Mouse (Mus musculus) CH12.LX (cell line): ENCODE measurements around the gene Ugt1a6a. TPM values are rescaled to one million over a fixed set of nuclear protein-coding genes. Genes with fewer than 3 reads are reported as not detected.

Experiments
- DNase-seq: peaks from one replicate; pipeline ENCODE4 v3.0.0-alpha.2; 2013; ENCODE audit errors: extremely low read depth
- H3K27ac ChIP-seq: 2 replicates; pipeline ENCODE4 v1.5.1; 2012; ENCODE audit warnings: low read depth, mild to moderate bottlenecking, control low read depth, moderate library complexity; ENCODE audit not compliant: insufficient read depth
- H3K27me3 ChIP-seq: replicated peaks from 2 replicates; pipeline ENCODE3; 2012; ENCODE audit warnings: inconsistent platforms
- H3K36me3 ChIP-seq, 2 experiments: replicated peaks in 1 of 2; 2 replicates each; pipeline versions ENCODE3 to v1.6.1; 2012; ENCODE audit warnings: inconsistent platforms in 1 of 2, low read length in 1 of 2, mild to moderate bottlenecking in 1 of 2, mixed read lengths in 1 of 2, moderate library complexity in 1 of 2; ENCODE audit not compliant: control insufficient read depth in 1 of 2, insufficient read depth in 1 of 2
- H3K4me1 ChIP-seq, 2 experiments: 2 replicates each; pipeline ENCODE4 v1.6.1; 2012; ENCODE audit warnings: inconsistent platforms in 1 of 2, moderate library complexity in 1 of 2; ENCODE audit not compliant: insufficient read depth in 2 of 2, control insufficient read depth in 1 of 2
- H3K4me2 ChIP-seq: 2 replicates; pipeline ENCODE4 v1.6.1; 2012; ENCODE audit warnings: low read depth, mild to moderate bottlenecking, control low read depth; ENCODE audit not compliant: poor library complexity, insufficient read depth, severe bottlenecking
- H3K4me3 ChIP-seq, 3 experiments: fragments of 150-350 bp in 1 of 3; sonication (generic) in 1 of 3; replicated peaks in 1 of 3; 2 replicates each; pipeline versions ENCODE3 to v1.5.1; 2011 to 2012; ENCODE audit warnings: low read depth in 2 of 3, low read length in 2 of 3, mild to moderate bottlenecking in 2 of 3, moderate library complexity in 2 of 3, control low read depth in 1 of 3, improper control_type of control experiment in 1 of 3, inconsistent platforms in 1 of 3, mixed read lengths in 1 of 3; ENCODE audit not compliant: poor library complexity in 1 of 3
- H3K79me2 ChIP-seq: replicated peaks from 2 replicates; pipeline ENCODE4 v1.6.1; 2012; ENCODE audit warnings: mild to moderate bottlenecking, moderate library complexity; ENCODE audit not compliant: control insufficient read depth, poor library complexity, insufficient read depth, severe bottlenecking; ENCODE audit errors: extremely low read depth
- H3K9ac ChIP-seq: 2 replicates; pipeline ENCODE4 v1.6.1; 2012; ENCODE audit warnings: low read depth, mild to moderate bottlenecking, control low read depth, moderate library complexity; ENCODE audit not compliant: insufficient read depth
- H3K9me3 ChIP-seq: replicated peaks from 2 replicates; pipeline ENCODE3; 2012; ENCODE audit warnings: low read length, inconsistent platforms, mixed read lengths
- BHLHE40 ChIP-seq: IDR thresholded peaks from 2 replicates; pipeline ENCODE4 v1.6.1; 2011; ENCODE audit warnings: mild to moderate bottlenecking, low read depth, low read length, improper control_type of control experiment
- CHD1 ChIP-seq: IDR thresholded peaks from 2 replicates; pipeline ENCODE4 v1.6.1; 2012; ENCODE audit warnings: low read depth, low read length, improper control_type of control experiment, inconsistent platforms
- CHD2 ChIP-seq: IDR thresholded peaks from 2 replicates; pipeline ENCODE4 v1.6.1; 2011; ENCODE audit warnings: low read length, improper control_type of control experiment
- EP300 ChIP-seq: IDR thresholded peaks from 2 replicates; pipeline ENCODE4 v1.6.1; 2011; ENCODE audit warnings: low read length, improper control_type of control experiment
- GABPA ChIP-seq: IDR thresholded peaks from 2 replicates; pipeline ENCODE4 v1.6.1; 2012; ENCODE audit warnings: low read depth, low read length, improper control_type of control experiment, inconsistent platforms; ENCODE audit not compliant: insufficient replicate concordance
- HCFC1 ChIP-seq: IDR thresholded peaks from 2 replicates; pipeline ENCODE4 v1.6.1; 2012; ENCODE audit warnings: low read depth, mild to moderate bottlenecking, inconsistent platforms, low read length, improper control_type of control experiment
- MAZ ChIP-seq: IDR thresholded peaks from 2 replicates; pipeline ENCODE4 v1.6.1; 2012; ENCODE audit warnings: low read depth, mild to moderate bottlenecking, inconsistent platforms, low read length, improper control_type of control experiment, moderate library complexity
- MEF2A ChIP-seq: IDR thresholded peaks from 2 replicates; pipeline ENCODE4 v1.6.1; 2014; ENCODE audit warnings: low read depth, mild to moderate bottlenecking, inconsistent platforms, low read length, improper control_type of control experiment, borderline replicate concordance
- MXI1 ChIP-seq: IDR thresholded peaks from 2 replicates; pipeline ENCODE4 v1.6.1; 2011; ENCODE audit warnings: mild to moderate bottlenecking, low read depth, low read length, improper control_type of control experiment
- MYC ChIP-seq: IDR thresholded peaks from 2 replicates; pipeline ENCODE4 v1.6.1; 2011; ENCODE audit warnings: low read depth, mild to moderate bottlenecking, improper control_type of control experiment, low read length
- NRF1 ChIP-seq: IDR thresholded peaks from 2 replicates; pipeline ENCODE4 v1.6.1; 2014; ENCODE audit warnings: low read depth, mild to moderate bottlenecking, inconsistent platforms, low read length, improper control_type of control experiment, moderate library complexity
- POLR2A ChIP-seq: IDR thresholded peaks from 2 replicates; pipeline ENCODE4 v1.6.1; 2011; ENCODE audit warnings: low read depth, mild to moderate bottlenecking, improper control_type of control experiment, low read length
- POLR2AphosphoS2 ChIP-seq: IDR thresholded peaks from 2 replicates; pipeline ENCODE4 v1.6.1; 2011; ENCODE audit warnings: low read depth, low read length, improper control_type of control experiment
- RAD21 ChIP-seq: IDR thresholded peaks from 2 replicates; pipeline ENCODE4 v1.6.1; 2011; ENCODE audit warnings: low read depth, mild to moderate bottlenecking, low read length, improper control_type of control experiment, moderate library complexity
- SIN3A ChIP-seq: IDR thresholded peaks from 2 replicates; pipeline ENCODE4 v1.6.1; 2012; ENCODE audit warnings: low read length, improper control_type of control experiment, inconsistent platforms
- UBTF ChIP-seq: IDR thresholded peaks from 2 replicates; pipeline ENCODE4 v1.6.1; 2012; ENCODE audit warnings: low read depth, mild to moderate bottlenecking, inconsistent platforms, low read length, improper control_type of control experiment, moderate library complexity
- dilution Hi-C: fragments of 300-500 bp; cut with MboI; formaldehyde crosslinking; loops from 2 replicates; pipeline ENCODE4 v1.14.3; 2020; ENCODE audit warnings: low sequenced_read_pairs; ENCODE audit not compliant: extremely low pct_unique_long_range_greater_than_20kb, extremely low pct_ligation_motif_present
- in situ Hi-C: fragments of 300-500 bp; cut with MboI; formaldehyde crosslinking; loops from 3 replicates; pipeline ENCODE4 v1.14.3; 2019; ENCODE audit warnings: low sequenced_read_pairs, low pct_ligation_motif_present, low pct_unique_long_range_greater_than_20kb, mixed read lengths
- polyA plus RNA-seq: library from polyadenylated mRNA; unstranded; fragments of >175 nt; gene quantifications from 2 replicates; pipeline ENCODE4 v1.2.1, GENCODE M21; 2012; ENCODE audit warnings: low read depth; ENCODE audit not compliant: insufficient read length
- total RNA-seq, 2 experiments: library from RNA; depleted of rRNA; stranded (reverse); fragments of 300-350 nt in 1 of 2; fragments of >200 nt in 1 of 2; gene quantifications; 2 replicates each; pipeline ENCODE4 v1.2.3; 2012 to 2014

The Ugt1a6a gene
- total and polyA plus RNA-seq, 3 experiments, result 0.19 to 0.43 (median 0.30) TPM

DNA sequence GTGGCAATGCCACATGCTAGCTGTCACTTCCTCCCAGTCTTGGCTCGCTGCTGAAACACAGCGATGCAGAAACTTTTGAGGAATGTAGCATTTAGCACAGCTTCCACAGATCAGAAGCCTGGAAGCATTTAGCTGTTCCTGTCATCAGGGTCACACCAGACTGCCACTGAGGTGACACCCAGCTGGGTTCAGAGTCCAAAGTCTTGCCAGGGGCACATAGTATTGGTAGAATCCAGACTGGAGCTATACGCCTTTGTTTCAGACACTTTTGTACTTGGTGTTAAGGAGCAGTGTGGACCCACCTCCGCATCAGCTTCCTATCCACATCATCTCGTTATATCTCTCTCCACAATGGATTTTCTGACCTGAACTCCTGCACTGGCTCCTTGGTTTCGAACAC lies 118.9 kb downstream of the Ugt1a6a start:
- no peak for DNase-seq
- peaks cover 13% of the 10 kb centered on the region for H3K27me3 ChIP-seq
- dilution Hi-C loops, result no loop called here
- H3K4me3 ChIP-seq, result no peak overlapping the region
- no peaks in the 10 kb centered on the region for H3K79me2 ChIP-seq
- TF ChIP-seq BHLHE40 (no peak), MEF2A (no peak), UBTF (no peak), POLR2A (no peak), CHD2 (no peak), POLR2AphosphoS2 (no peak), MAZ (no peak)
- no peak overlapping the region for H3K27ac ChIP-seq
- H3K9me3 ChIP-seq, result peaks cover 78% of the 10 kb centered on the region
- H3K4me2 ChIP-seq, result no peak overlapping the region
- H3K4me1 ChIP-seq, result no peaks in the 10 kb centered on the region
- in situ Hi-C loops, result no loop called here
- H3K9ac ChIP-seq, result no peak overlapping the region
- no peaks in the 10 kb centered on the region for H3K36me3 ChIP-seq

DNA sequence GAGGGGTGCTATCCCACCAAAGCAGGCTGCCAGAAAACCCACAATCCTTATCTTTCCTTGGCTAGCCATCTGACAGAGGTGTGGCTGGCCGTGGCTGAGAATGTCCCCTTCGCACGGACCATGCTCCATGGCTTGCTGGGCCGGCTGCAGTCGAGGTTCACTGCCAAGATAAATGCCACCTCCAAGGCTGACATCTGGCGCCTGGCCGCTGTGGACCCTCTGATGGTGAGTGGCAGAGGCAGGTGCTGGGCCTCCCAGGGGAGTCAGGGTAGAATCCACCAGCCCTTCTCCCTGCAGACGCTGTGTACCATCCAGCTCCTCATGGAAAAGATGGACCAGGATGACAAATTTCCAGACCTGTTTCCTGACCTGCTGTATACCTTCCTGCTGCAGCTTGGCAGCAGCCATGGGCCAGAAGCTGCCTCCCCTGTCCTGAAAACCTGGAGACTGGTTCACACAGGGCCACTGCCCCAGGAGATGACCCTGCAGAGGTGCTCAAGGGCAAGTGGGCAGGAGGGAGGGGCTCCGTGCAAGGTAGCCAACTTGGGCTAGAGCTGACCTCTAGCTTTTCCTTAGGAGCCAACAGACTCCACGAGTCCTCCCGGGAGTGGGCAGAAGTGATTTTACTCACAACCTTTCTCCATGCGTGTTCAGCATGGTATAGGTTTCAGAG lies 120.3 kb downstream of the Ugt1a6a start:
- DNase-seq, result no peak
- in situ Hi-C loops (no loop called here), dilution Hi-C loops (no loop called here)
- peaks cover 0 to 6% of the 10 kb centered on the region in 2 experiments for H3K36me3 ChIP-seq
- no peak overlapping the region for H3K4me3 ChIP-seq
- H3K4me1 ChIP-seq, result peaks cover 0 to 10% of the 10 kb centered on the region in 2 experiments; a peak in 2 of 4 replicates
- H3K4me2 ChIP-seq, result no peak overlapping the region
- H3K27ac ChIP-seq, result no peak overlapping the region
- H3K79me2 ChIP-seq, result no peaks in the 10 kb centered on the region
- peaks cover 10% of the 10 kb centered on the region for H3K27me3 ChIP-seq
- H3K9ac ChIP-seq, result no peak overlapping the region
- H3K9me3 ChIP-seq, result peaks cover 67% of the 10 kb centered on the region
- no peak for TF ChIP-seq NRF1
- TF ChIP-seq MAZ, result no peak
- TF ChIP-seq MYC, result no peak
- TF ChIP-seq CHD1, result no peak
- no peak for TF ChIP-seq HCFC1
- no peak for TF ChIP-seq EP300
- no peak for TF ChIP-seq RAD21
- TF ChIP-seq SIN3A, result no peak
- TF ChIP-seq MXI1, result no peak
- TF ChIP-seq GABPA, result no peak
- TF ChIP-seq, all 38 proteins: peak for 0
